Mouse (Mus musculus) liver, adult 2 months (tissue): ENCODE measurements around the gene Cep164.

ENCODE experiments used
- CTCF ChIP-seq: fragments of 200-500 bp; IDR thresholded peaks from 2 replicates; pipeline ENCODE4 v1.5.1; 2011; ENCODE audit warnings: low read depth, low read length, control low read depth
- POLR2A ChIP-seq: fragments of 200-500 bp; IDR thresholded peaks from 2 replicates; pipeline ENCODE4 v1.6.1; 2011; ENCODE audit warnings: low read length, control low read depth; ENCODE audit not compliant: insufficient read depth; ENCODE audit errors: extremely low read depth

- TF ChIP-seq POLR2A (no peak), CTCF (no peak)
Observed at GRCm38 (mm10) chr9:45833461-45833860, 5.0 kb upstream of the Cep164 start.
